Mouse (Mus musculus) forebrain, embryonic 14.5 days (tissue): ENCODE results near the gene Eif2s1. TPM values are rescaled to one million over a fixed set of nuclear protein-coding genes. Genes with fewer than 3 reads are reported as not detected.

Experiments used
- ATAC-seq: fragments of 200-750 bp; cut with Nextera tagmentation; 2 replicates; pipeline ENCODE4 v1.8.0; 2017; ENCODE audit warnings: mild to moderate bottlenecking, moderate library complexity
- DNase-seq: peaks from one replicate; pipeline ENCODE4 v3.0.0-alpha.2; 2015; ENCODE audit warnings: low spot score
- H3K27ac ChIP-seq: fragments of 300-500 bp; sonication (generic); 2 replicates; pipeline ENCODE4 v1.5.1; 2014; ENCODE audit warnings: low read depth, mild to moderate bottlenecking, control low read depth, low read length, moderate library complexity
- H3K27me3 ChIP-seq: fragments of 300-500 bp; sonication (generic); replicated peaks from 2 replicates; pipeline ENCODE4 v1.6.1; 2014; ENCODE audit warnings: low read length, control low read depth, mixed read lengths; ENCODE audit not compliant: control insufficient read depth, insufficient read depth
- H3K36me3 ChIP-seq: fragments of 300-500 bp; sonication (generic); 2 replicates; pipeline ENCODE4 v1.6.1; 2014; ENCODE audit warnings: low read length, control low read depth; ENCODE audit not compliant: control insufficient read depth, insufficient read depth
- H3K4me1 ChIP-seq: fragments of 300-500 bp; sonication (generic); 2 replicates; pipeline ENCODE4 v1.6.1; 2014; ENCODE audit warnings: antibody characterized with exemption, low read length, control low read depth; ENCODE audit not compliant: control insufficient read depth, insufficient read depth
- H3K4me2 ChIP-seq: fragments of 300-500 bp; sonication (generic); 2 replicates; pipeline ENCODE4 v1.6.1; 2014; ENCODE audit warnings: mild to moderate bottlenecking, control low read depth, low read length
- H3K4me3 ChIP-seq: fragments of 300-500 bp; sonication (generic); 2 replicates; pipeline ENCODE4 v1.5.1; 2014; ENCODE audit warnings: low read depth, low read length, control low read depth
- H3K9ac ChIP-seq: fragments of 300-500 bp; sonication (generic); 2 replicates; pipeline ENCODE4 v1.6.1; 2014; ENCODE audit warnings: mild to moderate bottlenecking, low read length, control low read depth, moderate library complexity
- H3K9me3 ChIP-seq: fragments of 300-500 bp; sonication (generic); replicated peaks from 2 replicates; pipeline ENCODE4 v1.6.1; 2016; ENCODE audit warnings: low read length, control low read depth, mixed read lengths; ENCODE audit not compliant: control insufficient read depth
- WGBS: fragments of 180-500 bp; shearing (Covaris S2); extraction: QIAGEN DNeasy Blood & Tissue Kit; methylation state at CpG from one replicate; pipeline ENCODE4 v1.1.7; 2014; 5-methylcytosine and 5-hydroxymethylcytosine counted together
- polyA plus RNA-seq: library from polyadenylated mRNA; unstranded; fragments of >200 nt; fragmentation: Nextera tagmentation; extraction: Ambion mirVana; gene quantifications from 2 replicates; pipeline ENCODE4 v1.2.1, GENCODE M21; 2014

Gene Eif2s1
- polyA plus RNA-seq, 1 experiment from 2014 or later: 188 TPM

DNA sequence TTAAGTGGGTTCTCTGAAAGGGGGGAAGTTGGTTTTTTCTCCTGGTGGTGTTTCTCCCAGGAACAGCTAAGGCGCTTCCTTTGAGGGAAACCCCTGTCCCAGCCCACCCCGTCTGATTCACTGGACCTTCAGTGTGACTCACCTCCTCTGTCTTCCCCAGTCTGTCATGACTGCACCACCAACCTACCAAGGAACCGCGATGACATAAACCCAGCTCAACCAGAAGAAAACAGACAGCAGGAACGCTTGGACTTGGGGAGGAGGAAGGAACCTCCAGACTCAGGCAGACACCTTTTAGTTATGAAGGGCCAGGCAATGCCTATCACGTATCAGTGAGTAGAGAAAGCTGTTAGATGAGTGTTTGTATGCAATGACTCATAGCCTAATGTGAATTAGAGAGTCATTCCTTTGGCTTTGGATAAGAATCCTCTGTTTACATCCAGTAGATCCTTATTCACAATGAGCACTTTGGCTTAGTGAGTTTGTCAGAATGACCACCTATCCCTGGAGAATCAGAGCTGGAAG, 46.5 kb downstream of the Eif2s1 start:
- DNase-seq (no peak), ATAC-seq (no peak)
- Histone ChIP-seq H3K4me1 (peaks cover 9% of the 10 kb centered on the region; the same call in 1 of the 2 replicates), H3K4me3 (no peak overlapping the region), H3K27ac (no peak overlapping the region), H3K4me2 (no peak overlapping the region), H3K27me3 (peaks cover 33% of the 10 kb centered on the region), H3K36me3 (no peaks in the 10 kb centered on the region), H3K9me3 (no peaks in the 10 kb centered on the region), H3K9ac (no peak overlapping the region)
- 81% methylated on average over 6 of the region's 6 CpGs for WGBS

DNA sequence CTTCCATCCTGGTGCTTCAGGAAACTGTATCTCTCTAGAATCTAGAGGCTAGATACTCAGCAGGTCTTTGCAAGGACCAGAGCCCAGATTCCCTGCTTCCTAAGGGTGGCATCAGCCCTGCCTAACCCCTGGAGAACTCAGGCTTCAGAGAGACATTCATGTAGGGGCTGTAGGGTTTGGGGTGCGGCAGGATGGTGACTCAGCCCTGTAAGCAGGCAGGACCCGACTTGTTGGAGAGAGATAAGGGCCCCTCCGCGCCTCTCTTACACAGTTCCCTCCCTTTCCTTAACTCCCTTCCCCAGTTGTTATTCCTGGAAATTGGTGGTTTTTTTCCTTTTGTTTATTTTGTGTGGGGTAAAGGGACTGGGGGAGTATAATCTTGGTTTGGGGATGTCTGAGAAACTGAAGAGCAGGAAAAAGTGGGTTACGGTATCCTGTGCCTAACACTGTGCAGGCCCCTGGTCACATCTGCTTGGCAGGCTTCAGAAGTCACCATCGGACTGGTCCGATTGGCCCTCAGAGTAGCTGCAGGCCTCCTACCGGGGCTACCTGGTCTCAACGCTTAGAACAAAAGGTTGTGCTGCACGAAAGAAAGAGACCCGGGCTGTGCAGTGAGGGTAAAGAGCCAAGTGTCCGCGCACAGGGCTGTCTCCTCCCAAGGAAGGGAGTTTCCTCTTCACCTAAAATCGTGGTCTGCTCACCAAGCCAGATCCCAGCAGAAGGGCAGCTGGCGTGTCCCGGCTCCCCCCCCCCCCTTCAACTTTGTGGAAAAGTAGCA, 49.3 kb downstream of the Eif2s1 start:
- peaks cover 9% of the 10 kb centered on the region; the same call in 1 of the 2 replicates for H3K4me1 ChIP-seq
- ATAC-seq (no peak), DNase-seq (no peak)
- H3K27ac ChIP-seq: no peak overlapping the region
- H3K27me3 ChIP-seq: peaks cover 37% of the 10 kb centered on the region
- no peaks in the 10 kb centered on the region for H3K9me3 ChIP-seq
- H3K9ac ChIP-seq: no peak overlapping the region
- peak overlapping the region; percentile 55 for H3K4me2 ChIP-seq
- H3K4me3 ChIP-seq: peak overlapping the region; percentile 26; the same call in 1 of the 2 replicates
- 10% methylated on average over 16 of the region's 16 CpGs for WGBS
- H3K36me3 ChIP-seq: no peaks in the 10 kb centered on the region

GRCm38 (mm10) chr12:78911707-78912417, 50.2 kb downstream of the Eif2s1 start:
- no peak for DNase-seq
- 1% methylated on average over 37 of the region's 37 CpGs for WGBS
- Histone ChIP-seq H3K36me3 (no peaks in the 10 kb centered on the region), H3K27ac (no peak overlapping the region), H3K4me3 (peak overlapping the region; percentile 26), H3K9me3 (no peaks in the 10 kb centered on the region), H3K27me3 (peaks cover 36% of the 10 kb centered on the region), H3K4me2 (peak overlapping the region; percentile 55), H3K4me1 (peaks cover 9% of the 10 kb centered on the region; the same call in 1 of the 2 replicates), H3K9ac (peak overlapping the region; percentile 40)
- ATAC-seq: no peak

- no peak overlapping the region for H3K27ac ChIP-seq
- H3K4me2 ChIP-seq: no peak overlapping the region
- no peak for ATAC-seq
- H3K4me3 ChIP-seq: no peak overlapping the region
- no peak overlapping the region for H3K9ac ChIP-seq
- H3K4me1 ChIP-seq: peaks cover 9% of the 10 kb centered on the region; the same call in 1 of the 2 replicates
- no peak for DNase-seq
- H3K9me3 ChIP-seq: no peaks in the 10 kb centered on the region
- 92% methylated on average over 4 of the region's 4 CpGs for WGBS
- no peaks in the 10 kb centered on the region for H3K36me3 ChIP-seq
- peaks cover 29% of the 10 kb centered on the region for H3K27me3 ChIP-seq
These were observed 52.8 kb downstream of the Eif2s1 start for GRCm38 (mm10) chr12:78914458-78914857.

- H3K9ac ChIP-seq: no peak overlapping the region
- H3K4me1 ChIP-seq: peaks cover 9% of the 10 kb centered on the region; the same call in 1 of the 2 replicates
- no peak for DNase-seq
- peaks cover 20% of the 10 kb centered on the region for H3K27me3 ChIP-seq
- H3K27ac ChIP-seq: no peak overlapping the region
- no peaks in the 10 kb centered on the region for H3K9me3 ChIP-seq
- H3K4me3 ChIP-seq: no peak overlapping the region
- H3K4me2 ChIP-seq: no peak overlapping the region
- 78% methylated on average over 3 of the region's 3 CpGs for WGBS
- H3K36me3 ChIP-seq: no peaks in the 10 kb centered on the region
- ATAC-seq: no peak
These were observed 53.9 kb downstream of the Eif2s1 start for GRCm38 (mm10) chr12:78915561-78915960.

GRCm38 (mm10) chr12:78916278-78916677, 54.7 kb downstream of the Eif2s1 start:
- Histone ChIP-seq H3K27ac (no peak overlapping the region), H3K9me3 (no peaks in the 10 kb centered on the region), H3K27me3 (peaks cover 12% of the 10 kb centered on the region), H3K9ac (no peak overlapping the region), H3K4me2 (no peak overlapping the region), H3K4me3 (no peak overlapping the region), H3K36me3 (no peaks in the 10 kb centered on the region), H3K4me1 (peaks cover 7% of the 10 kb centered on the region; the same call in 1 of the 2 replicates)
- DNase-seq (no peak), ATAC-seq (no peak)
- WGBS: 75% methylated on average over 3 of the region's 3 CpGs

DNA sequence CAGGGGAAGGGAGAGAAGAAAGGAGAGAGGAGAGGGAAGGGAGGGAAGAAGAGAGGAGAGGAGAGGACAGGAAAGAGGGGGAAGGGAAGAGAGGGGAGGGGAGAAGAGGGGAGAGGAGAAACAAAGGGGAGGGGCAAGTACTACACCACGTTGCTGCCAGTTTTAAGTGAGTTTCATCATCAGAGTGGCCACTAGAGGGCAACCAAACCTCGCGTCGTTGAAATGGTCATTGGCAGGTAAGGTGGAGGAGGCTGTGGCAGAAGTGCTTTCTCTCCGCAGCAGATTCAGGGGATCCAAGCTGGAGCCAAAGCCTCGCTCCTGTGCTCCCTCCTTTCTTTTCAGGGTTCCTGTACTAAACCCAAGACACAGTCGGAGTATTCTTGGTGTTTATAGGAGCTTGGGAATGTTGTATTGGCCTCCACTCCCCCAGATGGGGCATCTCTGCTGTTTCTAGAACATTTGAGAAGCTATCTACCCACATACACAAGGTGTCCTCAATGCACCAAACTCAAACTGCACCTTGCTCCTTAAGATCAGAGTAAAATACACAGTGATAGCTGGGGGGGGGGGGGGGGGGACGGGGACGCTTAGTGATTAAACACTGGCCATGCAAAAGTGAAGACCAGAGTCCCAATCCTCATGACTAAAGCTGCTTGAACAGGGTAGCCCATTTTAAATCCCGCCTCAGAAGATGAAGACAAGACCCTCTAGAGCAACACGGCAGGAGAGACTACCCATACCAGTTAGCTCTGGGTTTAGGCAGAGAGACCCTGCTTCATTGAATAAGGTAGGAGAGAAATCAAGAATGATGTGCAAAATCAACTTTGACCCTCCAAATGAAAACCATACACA, 56.8 kb downstream of the Eif2s1 start:
- DNase-seq (peak; percentile 93), ATAC-seq (peak; percentile 68)
- 18% methylated on average over 11 of the region's 11 CpGs for WGBS
- no peak overlapping the region for H3K27ac ChIP-seq
- peak overlapping the region; percentile 22; the same call in 1 of the 2 replicates for H3K4me2 ChIP-seq
- H3K4me1 ChIP-seq: no peaks in the 10 kb centered on the region
- no peaks in the 10 kb centered on the region for H3K9me3 ChIP-seq
- peaks cover 3% of the 10 kb centered on the region; the same call in 1 of the 2 replicates for H3K27me3 ChIP-seq
- no peak overlapping the region for H3K4me3 ChIP-seq
- no peaks in the 10 kb centered on the region for H3K36me3 ChIP-seq
- no peak overlapping the region for H3K9ac ChIP-seq

GRCm38 (mm10) chr12:78919079-78919712, 57.6 kb downstream of the Eif2s1 start:
- Histone ChIP-seq H3K4me3 (no peak overlapping the region), H3K9ac (no peak overlapping the region), H3K4me1 (no peaks in the 10 kb centered on the region), H3K9me3 (no peaks in the 10 kb centered on the region), H3K27me3 (no peaks in the 10 kb centered on the region), H3K27ac (no peak overlapping the region), H3K36me3 (no peaks in the 10 kb centered on the region), H3K4me2 (peak overlapping the region; percentile 1; the same call in 1 of the 2 replicates)
- ATAC-seq (peak; percentile 90), DNase-seq (peak; percentile 93)
- 36% methylated on average over 16 of the region's 16 CpGs for WGBS
